Mouse (Mus musculus): Measurements from ENCODE around the gene Ctsr. TPM values are rescaled to one million over a fixed set of nuclear protein-coding genes. Genes with fewer than 3 reads are reported as not detected.

Gene Ctsr
- not detected in 2 replicates for polyA plus RNA-seq (2012; rRNA removed; ENCODE audit: low replicate concordance)

DNA sequence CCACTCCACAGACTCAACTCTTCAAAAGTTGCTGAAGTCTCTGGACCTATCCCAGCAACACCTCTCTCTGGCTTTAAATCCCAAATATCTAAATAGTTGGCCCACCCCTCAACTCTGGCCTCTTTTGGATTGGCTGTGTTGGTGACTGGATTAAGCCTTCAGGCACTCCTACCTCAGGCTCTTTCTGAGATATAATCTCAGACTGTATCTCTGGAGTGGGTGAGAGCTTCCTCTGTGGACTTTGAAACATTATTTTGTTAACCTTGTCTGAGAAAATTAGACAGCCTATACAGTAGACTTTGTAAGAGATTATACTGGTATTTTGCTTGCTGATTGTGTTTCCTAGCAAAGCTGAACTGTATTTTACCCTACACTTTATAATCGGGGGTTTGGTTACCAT is at the start of gene Ctsr:
Gene Ctsr (minus strand): TSS at position 101 of the 400 bp plus-strand sequence.

DNA sequence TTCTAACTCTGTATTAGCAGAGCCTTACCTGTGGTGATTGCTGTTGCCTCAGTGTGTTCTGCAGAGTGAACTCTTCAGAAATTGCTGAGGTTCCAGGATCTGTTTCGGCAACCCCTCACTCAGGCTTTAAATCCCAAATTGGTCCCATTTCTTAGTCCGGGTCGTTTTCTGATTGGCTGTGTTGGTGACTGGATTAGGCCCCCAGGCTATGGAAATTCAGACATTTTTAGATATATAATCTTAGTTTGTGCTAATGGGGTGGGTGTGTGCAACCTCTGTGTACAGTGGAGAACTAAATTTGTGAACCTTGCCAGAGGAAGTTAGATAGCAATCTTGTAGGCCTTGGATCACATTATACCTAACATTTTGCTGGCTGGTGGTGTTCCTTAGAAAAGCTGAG is 39.3 kb upstream of the Ctsr start, which contains the start of gene Cts6:
Gene Cts6 (minus strand): TSS at position 101 of the 400 bp plus-strand sequence.

Other genes starting within 250 kb of the Ctsr start
- not detected in 2 replicates for gene Gm49393, start 228.7 kb downstream of the Ctsr start, polyA plus RNA-seq (2012; rRNA removed; ENCODE audit: low replicate concordance)
- 1.3 and 4.2 TPM in 2 replicates for gene Gm49391, start 227.7 kb downstream of the Ctsr start, polyA plus RNA-seq (2012; rRNA removed; ENCODE audit: low replicate concordance)
- 8.1 and 24.1 TPM in 2 replicates for gene Ctla2a, start 227.6 kb downstream of the Ctsr start, polyA plus RNA-seq (2012; rRNA removed; ENCODE audit: low replicate concordance)
- not detected in 2 replicates for gene Tpbpa, start 222.3 kb downstream of the Ctsr start, polyA plus RNA-seq (2012; rRNA removed; ENCODE audit: low replicate concordance)
- 0.14 TPM in 1 of 2 replicates, not detected in the other for gene Ctsj, start 158.3 kb downstream of the Ctsr start, polyA plus RNA-seq (2012; rRNA removed; ENCODE audit: low replicate concordance)
- gene Ctsq, start 123.6 kb downstream of the Ctsr start, polyA plus RNA-seq (2012; rRNA removed; ENCODE audit: low replicate concordance) = not detected in 2 replicates
- not detected in 2 replicates for gene Cts6, start 39.2 kb upstream of the Ctsr start, polyA plus RNA-seq (2012; rRNA removed; ENCODE audit: low replicate concordance)
- gene Cts8, start 91.1 kb upstream of the Ctsr start, polyA plus RNA-seq (2012; rRNA removed; ENCODE audit: low replicate concordance) = not detected in 2 replicates
- not detected in 2 replicates for gene Gm49398, start 124.6 kb upstream of the Ctsr start, polyA plus RNA-seq (2012; rRNA removed; ENCODE audit: low replicate concordance)
- not detected in 2 replicates for gene Cts7, start 193.9 kb upstream of the Ctsr start, polyA plus RNA-seq (2012; rRNA removed; ENCODE audit: low replicate concordance)